Mouse (Mus musculus) embryonic fibroblast, embryonic 13.5 days (primary cell): Measurements from ENCODE around the gene Nova2. TPM values are rescaled to one million over a fixed set of nuclear protein-coding genes. Genes with fewer than 3 reads are reported as not detected.

Experiments
- H3K27ac ChIP-seq: 2 replicates; pipeline ENCODE4 v1.5.1; 2012; ENCODE audit warnings: low read length, control low read depth, inconsistent platforms; ENCODE audit not compliant: insufficient read depth
- H3K4me1 ChIP-seq: 2 replicates; pipeline ENCODE4 v1.6.1; 2011; ENCODE audit warnings: low read length; ENCODE audit not compliant: control insufficient read depth, insufficient read depth
- H3K4me3 ChIP-seq: 2 replicates; pipeline ENCODE4 v1.5.1; 2011; ENCODE audit warnings: mild to moderate bottlenecking, control low read depth, low read length; ENCODE audit not compliant: insufficient read depth
- CTCF ChIP-seq: IDR thresholded peaks from 2 replicates; pipeline ENCODE4 v1.5.1; 2011; ENCODE audit warnings: mild to moderate bottlenecking, control low read depth, low read length, moderate library complexity, borderline replicate concordance; ENCODE audit not compliant: insufficient read depth
- POLR2A ChIP-seq: IDR thresholded peaks from 2 replicates; pipeline ENCODE4 v1.6.1; 2011; ENCODE audit warnings: low read depth, mild to moderate bottlenecking, control low read depth, low read length, moderate library complexity
- polyA plus RNA-seq: library from polyadenylated mRNA; stranded (reverse); fragments of >200 nt; gene quantifications from 2 replicates; pipeline ENCODE4 v1.2.4, GENCODE M21; 2011; ENCODE audit warnings: low read depth; ENCODE audit not compliant: missing spikeins, insufficient read length

Nova2 gene
- polyA plus RNA-seq, 1 experiment = 0.23 TPM

GRCm38 (mm10) chr7:19006476-19006875, 80.8 kb downstream of the Nova2 start:
- peaks cover 5% of the 10 kb centered on the region; the same call in 1 of the 2 replicates for H3K4me1 ChIP-seq
- TF ChIP-seq CTCF (peak; percentile 95), POLR2A (no peak)
- H3K4me3 ChIP-seq = no peak overlapping the region
- H3K27ac ChIP-seq = no peak overlapping the region

GRCm38 (mm10) chr7:19007026-19007977, 81.6 kb downstream of the Nova2 start:
- Histone ChIP-seq H3K27ac (no peak overlapping the region), H3K4me3 (no peak overlapping the region), H3K4me1 (peaks cover 5% of the 10 kb centered on the region; the same call in 1 of the 2 replicates)
- no peak for TF ChIP-seq CTCF
- no peak for TF ChIP-seq POLR2A

GRCm38 (mm10) chr7:19010581-19010980, 84.9 kb downstream of the Nova2 start:
- Histone ChIP-seq H3K27ac (no peak overlapping the region), H3K4me1 (peaks cover 1% of the 10 kb centered on the region; the same call in 1 of the 2 replicates), H3K4me3 (no peak overlapping the region)
- TF ChIP-seq POLR2A (no peak), CTCF (no peak)

GRCm38 (mm10) chr7:19012025-19012621, 86.4 kb downstream of the Nova2 start:
- Histone ChIP-seq H3K4me1 (no peaks in the 10 kb centered on the region), H3K27ac (no peak overlapping the region), H3K4me3 (no peak overlapping the region)
- no peak for TF ChIP-seq CTCF
- no peak for TF ChIP-seq POLR2A

- TF ChIP-seq CTCF (no peak), POLR2A (no peak)
- Histone ChIP-seq H3K4me3 (no peak overlapping the region), H3K4me1 (no peaks in the 10 kb centered on the region), H3K27ac (no peak overlapping the region)
These were observed 87.2 kb downstream of the Nova2 start for GRCm38 (mm10) chr7:19012882-19013281.

GRCm38 (mm10) chr7:19014452-19014851, 88.8 kb downstream of the Nova2 start:
- TF ChIP-seq CTCF = no peak
- no peak for TF ChIP-seq POLR2A
- H3K4me1 ChIP-seq = no peaks in the 10 kb centered on the region
- no peak overlapping the region for H3K27ac ChIP-seq
- H3K4me3 ChIP-seq = no peak overlapping the region

Other genes starting within 250 kb of the Nova2 start
- gene Psg20, start 239.7 kb upstream of the Nova2 start, polyA plus RNA-seq = not detected in 2 replicates
- gene Psg22, start 207.8 kb upstream of the Nova2 start, polyA plus RNA-seq = not detected in 2 replicates
- not detected in 2 replicates for gene Psg19, start 127.4 kb upstream of the Nova2 start, polyA plus RNA-seq
- not detected in 2 replicates for gene Psg17, start 104.3 kb upstream of the Nova2 start, polyA plus RNA-seq
- gene Mill2, start 85.9 kb upstream of the Nova2 start, polyA plus RNA-seq = 1.8 and 3.0 TPM in 2 replicates
- gene Pglyrp1, start 54.6 kb upstream of the Nova2 start, polyA plus RNA-seq = not detected in 2 replicates
- gene Ccdc61, start 15.5 kb upstream of the Nova2 start, polyA plus RNA-seq = 10.1 and 10.5 TPM in 2 replicates
- gene Nanos2, start 61.5 kb downstream of the Nova2 start, polyA plus RNA-seq = not detected in 2 replicates
- gene Mypop, start 65.4 kb downstream of the Nova2 start, polyA plus RNA-seq = 8.4 and 10.6 TPM in 2 replicates
- gene Irf2bp1, start 78.2 kb downstream of the Nova2 start, polyA plus RNA-seq = 13.2 and 15.6 TPM in 2 replicates
- gene Foxa3, start 97.7 kb downstream of the Nova2 start, polyA plus RNA-seq = not detected in 2 replicates
- gene Sympk, start 98.5 kb downstream of the Nova2 start, polyA plus RNA-seq = 72.6 and 78.3 TPM in 2 replicates
- gene Rsph6a, start 128.8 kb downstream of the Nova2 start, polyA plus RNA-seq = not detected in 2 replicates
- gene Dmwd, start 150.3 kb downstream of the Nova2 start, polyA plus RNA-seq = 39.0 and 47.0 TPM in 2 replicates
- gene Dmpk, start 158.0 kb downstream of the Nova2 start, polyA plus RNA-seq = 75.4 and 114 TPM in 2 replicates
- gene Six5, start 168.7 kb downstream of the Nova2 start, polyA plus RNA-seq = 7.4 and 11.4 TPM in 2 replicates
- not detected in 2 replicates for gene Gm4969, start 192.5 kb downstream of the Nova2 start, polyA plus RNA-seq
- gene Fbxo46, start 194.0 kb downstream of the Nova2 start, polyA plus RNA-seq = 4.8 and 7.1 TPM in 2 replicates
- 16.3 and 19.2 TPM in 2 replicates for gene Qpctl, start 223.4 kb downstream of the Nova2 start, polyA plus RNA-seq
- gene Snrpd2, start 223.8 kb downstream of the Nova2 start, polyA plus RNA-seq = 70.0 and 71.3 TPM in 2 replicates
- gene Gipr, start 240.2 kb downstream of the Nova2 start, polyA plus RNA-seq = not detected in 2 replicates